Mouse (Mus musculus): ENCODE results near the gene Lonp2. TPM values are rescaled to one million over a fixed set of nuclear protein-coding genes. Genes with fewer than 3 reads are reported as not detected.

Gene Lonp2
- polyA plus RNA-seq, 1 experiment from 2014 or later: 106 TPM

- TF ChIP-seq CTCF (IDR thresholded peaks at IDR 0.05): no peak
- ChIA-PET POLR2A (no interaction called here), CTCF (interaction anchor here (2.3 kb wide), 1 partner anchor 9 kb away, joined by 6 read pairs; no protein-coding TSS in a partner anchor)
- H3K27me3 ChIP-seq: no peaks in the 10 kb centered on the region
- in situ Hi-C loops (cut with MboI; ENCODE audit: low pct_unique_long_range_greater_than_20kb): loop anchor here (10.0 kb wide), 1 partner anchor 176 kb away; no protein-coding TSS in a partner anchor
- DNase-seq (ENCODE audit: low read depth, low spot score) (no peak), ATAC-seq (no peak)
These were observed 104.5 kb downstream of the Lonp2 start for GRCm38 (mm10) chr8:86728224-86728950.

- DNase-seq (ENCODE audit: low read depth, low spot score): no peak
- no peak for TF ChIP-seq CTCF (IDR thresholded peaks at IDR 0.05)
- no peak for ATAC-seq
- ChIA-PET POLR2A (interaction anchor here (1.0 to 1.2 kb wide), 2 partner anchors 10 to 13 kb away, joined by 3 read pairs; no protein-coding TSS in a partner anchor), CTCF (interaction anchor here (1.0 to 1.7 kb wide), 3 partner anchors 9 to 172 kb away, joined by 3 to 6 read pairs (median 3); no protein-coding TSS in a partner anchor)
- in situ Hi-C loops (cut with MboI; ENCODE audit: low pct_unique_long_range_greater_than_20kb): no loop called here
- no peaks in the 10 kb centered on the region for H3K27me3 ChIP-seq
These were observed 106.5 kb downstream of the Lonp2 start for GRCm38 (mm10) chr8:86730303-86730702.

- POLR2A ChIA-PET: interaction anchor here (1.0 to 1.2 kb wide), 2 partner anchors 10 to 12 kb away, joined by 3 read pairs; no protein-coding TSS in a partner anchor
- no peaks in the 10 kb centered on the region for H3K27me3 ChIP-seq
- no peak for TF ChIP-seq CTCF (IDR thresholded peaks at IDR 0.05)
- in situ Hi-C loops (cut with MboI; ENCODE audit: low pct_unique_long_range_greater_than_20kb): no loop called here
- DNase-seq (ENCODE audit: low read depth, low spot score) (no peak), ATAC-seq (no peak)
- CTCF ChIA-PET: interaction anchor here (1.0 to 1.7 kb wide), 3 partner anchors 10 to 171 kb away, joined by 3 to 6 read pairs (median 3); no protein-coding TSS in a partner anchor
These were observed 107.0 kb downstream of the Lonp2 start for GRCm38 (mm10) chr8:86730860-86731259.

- no peak for ATAC-seq
- in situ Hi-C loops (cut with MboI; ENCODE audit: low pct_unique_long_range_greater_than_20kb): no loop called here
These were observed 110.3 kb downstream of the Lonp2 start for GRCm38 (mm10) chr8:86734171-86734570.

GRCm38 (mm10) chr8:86734954-86735353, 111.1 kb downstream of the Lonp2 start:
- H3K27me3 ChIP-seq: no peaks in the 10 kb centered on the region
- ChIA-PET POLR2A (interaction anchor here (1.6 kb wide), 1 partner anchor 11 kb away, joined by 4 read pairs; the partner anchor contains the start of genes Gm10638 and Siah1a), CTCF (interaction anchor here (1.0 to 1.4 kb wide), 4 partner anchors 8 to 126 kb away, joined by 3 read pairs; no protein-coding TSS in a partner anchor)
- DNase-seq (ENCODE audit: low read depth, low spot score) (no peak), ATAC-seq (no peak)
- in situ Hi-C loops (cut with MboI; ENCODE audit: low pct_unique_long_range_greater_than_20kb): no loop called here
- TF ChIP-seq CTCF (IDR thresholded peaks at IDR 0.05): no peak

More at GRCm38 (mm10) chr8:86734171-86734570, 110.3 kb downstream of the Lonp2 start:
- TF ChIP-seq CTCF (IDR thresholded peaks at IDR 0.05): no peak
- POLR2A ChIA-PET: no interaction called here
- no peak for DNase-seq (ENCODE audit: low read depth, low spot score)
- CTCF ChIA-PET: interaction anchor here (0.9 to 1.4 kb wide), 3 partner anchors 18 to 127 kb away, joined by 3 read pairs; no protein-coding TSS in a partner anchor
- H3K27me3 ChIP-seq: no peaks in the 10 kb centered on the region

GRCm38 (mm10) chr8:86735446-86736111, 111.7 kb downstream of the Lonp2 start:
- ChIA-PET CTCF (interaction anchor here (1.0 to 1.8 kb wide), 5 partner anchors 9 to 168 kb away, joined by 3 to 4 read pairs (median 3); no protein-coding TSS in a partner anchor), POLR2A (interaction anchor here (1.6 kb wide), 1 partner anchor 10 kb away, joined by 4 read pairs; the partner anchor contains the start of genes Gm10638 and Siah1a)
- DNase-seq (ENCODE audit: low read depth, low spot score): no peak
- in situ Hi-C loops (cut with MboI; ENCODE audit: low pct_unique_long_range_greater_than_20kb): no loop called here
- ATAC-seq: no peak
- H3K27me3 ChIP-seq: no peaks in the 10 kb centered on the region
- no peak for TF ChIP-seq CTCF (IDR thresholded peaks at IDR 0.05)

GRCm38 (mm10) chr8:86740899-86741298, 117.1 kb downstream of the Lonp2 start:
- ChIA-PET CTCF (interaction anchor here (1.4 to 1.5 kb wide), 2 partner anchors 8 to 15 kb away, joined by 3 read pairs; no protein-coding TSS in a partner anchor), POLR2A (no interaction called here)
- DNase-seq (ENCODE audit: low read depth, low spot score): no peak
- ATAC-seq: no peak
- no peak for TF ChIP-seq CTCF (IDR thresholded peaks at IDR 0.05)
- H3K27me3 ChIP-seq: no peaks in the 10 kb centered on the region
- in situ Hi-C loops (cut with MboI; ENCODE audit: low pct_unique_long_range_greater_than_20kb): no loop called here

GRCm38 (mm10) chr8:86741627-86742026, 117.8 kb downstream of the Lonp2 start:
- DNase-seq (ENCODE audit: low read depth, low spot score) (no peak), ATAC-seq (no peak)
- TF ChIP-seq CTCF (IDR thresholded peaks at IDR 0.05): no peak
- ChIA-PET POLR2A (no interaction called here), CTCF (interaction anchor here (1.4 to 1.5 kb wide), 2 partner anchors 9 to 16 kb away, joined by 3 read pairs; no protein-coding TSS in a partner anchor)
- in situ Hi-C loops (cut with MboI; ENCODE audit: low pct_unique_long_range_greater_than_20kb): no loop called here
- H3K27me3 ChIP-seq: no peaks in the 10 kb centered on the region

GRCm38 (mm10) chr8:86742605-86743345, 118.9 kb downstream of the Lonp2 start:
- in situ Hi-C loops (cut with MboI; ENCODE audit: low pct_unique_long_range_greater_than_20kb): no loop called here
- ChIA-PET POLR2A (interaction anchor here (0.6 to 1.0 kb wide), 3 partner anchors 12 to 52 kb away, joined by 3 to 11 read pairs (median 3); no protein-coding TSS in a partner anchor), CTCF (interaction anchor here (1.3 to 1.4 kb wide), 3 partner anchors 10 to 23 kb away, joined by 3 read pairs; no protein-coding TSS in a partner anchor)
- TF ChIP-seq CTCF (IDR thresholded peaks at IDR 0.05): no peak
- H3K27me3 ChIP-seq: no peaks in the 10 kb centered on the region
- ATAC-seq (no peak), DNase-seq (ENCODE audit: low read depth, low spot score) (no peak)
